Mouse (Mus musculus) G1E-ER4 (cell line): Measurements from ENCODE around the gene Tmem258. TPM values are rescaled to one million over a fixed set of nuclear protein-coding genes. Genes with fewer than 3 reads are reported as not detected.

ENCODE experiments used
- GATA1 ChIP-seq: IDR thresholded peaks from one replicate; pipeline ENCODE4 v1.8.0; 2012; ENCODE audit warnings: low read length, inconsistent platforms
- polyA plus RNA-seq: library from polyadenylated mRNA; stranded (reverse); fragments of >175 nt; gene quantifications from 2 replicates; pipeline ENCODE4 v1.2.3, GENCODE M21; 2012

Tmem258 gene
- polyA plus RNA-seq, 1 experiment: 21.0 TPM

- no peak for TF ChIP-seq GATA1
Observed at GRCm38 (mm10) chr19:10182142-10182541, 21.7 kb upstream of the Tmem258 start.

DNA sequence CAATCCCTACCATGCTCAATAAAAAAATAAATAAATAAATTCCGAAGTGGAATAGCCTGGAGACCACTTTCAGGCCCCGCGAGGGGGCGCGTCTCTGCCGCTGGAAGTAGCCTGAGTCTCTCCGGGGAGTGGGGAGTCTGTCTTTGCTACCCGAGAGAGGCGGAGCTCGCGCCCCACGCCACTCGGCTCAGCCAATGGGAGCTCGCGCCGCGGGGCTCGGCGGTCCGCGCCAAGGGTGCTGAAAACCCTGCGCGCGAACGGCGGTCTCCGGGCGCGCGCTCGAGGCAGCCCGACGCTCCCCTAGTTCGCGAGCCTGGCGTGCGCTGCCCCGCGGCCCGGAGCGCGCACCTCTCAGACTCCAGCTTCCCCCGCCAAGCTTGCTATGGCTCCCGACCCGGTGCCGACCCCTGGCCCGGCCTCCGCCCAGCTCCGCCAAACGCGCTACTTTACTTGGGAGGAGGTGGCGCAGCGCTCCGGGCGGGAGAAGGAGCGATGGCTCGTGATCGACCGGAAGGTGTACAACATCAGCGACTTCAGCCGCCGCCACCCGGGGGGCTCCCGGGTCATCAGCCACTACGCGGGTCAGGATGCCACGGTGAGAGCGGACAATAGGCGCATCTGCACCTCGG, 21.0 kb upstream of the Tmem258 start, which contains the start of gene Fads1:
Gene Fads1 (plus strand): TSS at position 219 of the 629 bp plus-strand sequence.
- TF ChIP-seq GATA1: no peak

DNA sequence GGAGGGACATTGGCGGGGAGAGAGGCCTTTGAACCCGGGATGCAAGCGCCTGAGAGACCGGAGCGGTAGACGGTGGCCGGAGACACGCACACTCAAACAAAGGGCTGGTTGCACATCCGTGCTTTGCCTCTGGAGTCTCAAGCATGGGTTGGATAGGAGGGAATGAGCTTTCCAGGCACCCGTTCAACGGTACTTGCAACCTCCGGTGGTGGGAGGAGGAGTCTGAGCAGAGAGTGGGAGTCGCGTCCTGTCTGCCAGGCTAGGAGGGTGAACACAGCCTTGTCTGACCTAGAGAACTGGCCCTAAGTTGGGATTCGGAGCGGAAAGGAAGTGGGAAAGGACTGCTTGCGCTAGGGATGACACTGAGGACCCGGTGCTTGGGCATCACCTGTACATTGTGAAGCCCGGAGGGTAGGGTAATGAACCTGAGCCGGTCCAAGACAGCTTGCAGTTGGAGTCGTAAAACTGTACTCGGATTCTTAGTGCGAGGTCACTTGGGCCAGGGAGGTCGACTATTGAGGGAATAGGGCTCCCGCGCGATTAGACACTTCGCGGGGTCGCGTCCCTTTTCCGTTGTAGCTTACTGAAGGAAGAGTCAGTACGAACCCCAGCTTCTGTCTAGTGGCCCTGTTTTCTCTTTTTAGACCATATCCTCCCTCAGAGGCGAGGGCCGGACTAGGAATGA, 20.4 kb upstream of the Tmem258 start:
- TF ChIP-seq GATA1: no peak

GRCm38 (mm10) chr19:10184096-10184495, 19.7 kb upstream of the Tmem258 start:
- no peak for TF ChIP-seq GATA1

- TF ChIP-seq GATA1: no peak
Observed at GRCm38 (mm10) chr19:10185876-10186275, 17.9 kb upstream of the Tmem258 start.

DNA sequence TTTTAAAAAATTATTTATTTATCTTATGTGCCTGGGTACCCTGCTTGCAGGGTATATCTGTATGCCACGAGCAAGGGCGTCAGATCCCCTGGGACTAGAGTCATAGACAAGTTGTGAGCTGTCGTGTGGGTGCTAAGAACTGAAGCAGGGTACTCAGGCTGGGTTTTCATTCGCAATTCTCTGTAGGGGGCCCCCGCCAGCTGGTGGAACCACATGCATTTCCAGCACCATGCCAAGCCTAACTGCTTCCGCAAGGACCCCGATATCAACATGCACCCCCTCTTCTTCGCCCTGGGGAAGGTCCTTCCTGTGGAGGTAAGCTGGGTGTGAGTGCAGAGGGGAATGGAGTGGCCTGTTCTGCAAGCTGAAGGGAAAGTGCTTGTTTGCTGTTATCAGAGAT, 17.2 kb upstream of the Tmem258 start:
- TF ChIP-seq GATA1: no peak

GRCm38 (mm10) chr19:10188281-10188811, 15.5 kb upstream of the Tmem258 start:
- no peak for TF ChIP-seq GATA1

DNA sequence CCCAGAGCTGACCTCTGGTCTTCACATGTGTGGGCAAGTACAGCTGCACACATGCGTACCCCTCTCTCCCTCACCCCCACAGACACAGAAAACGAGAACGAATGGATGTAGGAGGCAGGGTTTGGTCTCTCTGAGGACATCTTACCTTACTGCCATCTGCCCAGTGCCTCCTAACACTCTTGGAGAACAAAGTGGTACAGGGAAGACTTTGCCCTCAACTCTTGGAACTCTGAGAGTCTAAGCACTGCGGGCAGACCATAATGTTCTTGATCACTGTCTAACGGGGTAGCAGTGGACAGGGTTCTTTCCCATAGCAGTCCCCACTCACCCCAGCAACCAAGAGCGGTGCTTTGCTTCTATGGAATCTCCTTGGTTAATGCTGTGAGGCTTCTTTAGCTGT, 14.8 kb upstream of the Tmem258 start:
- no peak for TF ChIP-seq GATA1

- no peak for TF ChIP-seq GATA1
Observed at GRCm38 (mm10) chr19:10189940-10190339, 13.9 kb upstream of the Tmem258 start.

DNA sequence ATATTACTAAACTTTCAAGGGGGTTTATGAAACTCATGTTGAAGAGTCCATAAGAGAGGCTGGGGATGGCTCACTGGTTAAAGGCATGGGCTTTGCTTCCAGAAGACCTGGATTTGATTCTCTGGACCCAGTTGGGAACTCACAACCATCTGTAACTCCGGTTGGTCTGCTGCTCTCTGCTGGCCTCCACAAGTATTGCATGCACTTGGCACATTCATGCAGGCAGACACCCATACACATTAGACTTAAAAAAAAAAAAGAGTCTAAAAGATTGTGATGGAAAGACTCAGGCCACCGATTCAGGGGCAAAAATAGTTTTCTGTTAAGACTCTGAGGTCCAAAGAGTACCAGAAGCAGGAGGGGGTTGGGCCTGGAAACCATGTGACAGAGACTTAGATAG, 13.0 kb upstream of the Tmem258 start:
- TF ChIP-seq GATA1: no peak

DNA sequence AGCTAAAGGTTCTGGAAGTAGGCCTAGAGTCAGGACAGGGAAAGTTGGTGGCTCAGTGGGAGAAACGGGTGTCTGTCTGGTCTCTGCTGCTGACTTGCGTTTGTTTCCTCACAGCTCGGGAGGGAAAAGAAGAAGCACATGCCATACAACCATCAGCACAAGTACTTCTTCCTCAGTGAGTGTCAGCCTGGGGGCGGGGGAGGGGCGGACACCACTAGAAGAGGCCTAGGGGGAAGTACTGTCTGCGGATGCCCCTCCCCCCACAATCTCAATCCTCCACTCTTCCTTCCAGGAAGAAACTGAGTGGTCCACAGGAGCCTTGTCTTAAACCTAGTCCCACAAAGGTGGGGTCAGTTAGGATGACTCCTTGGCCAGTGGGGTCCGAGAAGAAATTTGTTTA, 12.5 kb upstream of the Tmem258 start:
- no peak for TF ChIP-seq GATA1

- TF ChIP-seq GATA1: no peak
Observed at GRCm38 (mm10) chr19:10194337-10194736, 9.5 kb upstream of the Tmem258 start.

- TF ChIP-seq GATA1: no peak
Observed at GRCm38 (mm10) chr19:10195252-10195651, 8.6 kb upstream of the Tmem258 start.

DNA sequence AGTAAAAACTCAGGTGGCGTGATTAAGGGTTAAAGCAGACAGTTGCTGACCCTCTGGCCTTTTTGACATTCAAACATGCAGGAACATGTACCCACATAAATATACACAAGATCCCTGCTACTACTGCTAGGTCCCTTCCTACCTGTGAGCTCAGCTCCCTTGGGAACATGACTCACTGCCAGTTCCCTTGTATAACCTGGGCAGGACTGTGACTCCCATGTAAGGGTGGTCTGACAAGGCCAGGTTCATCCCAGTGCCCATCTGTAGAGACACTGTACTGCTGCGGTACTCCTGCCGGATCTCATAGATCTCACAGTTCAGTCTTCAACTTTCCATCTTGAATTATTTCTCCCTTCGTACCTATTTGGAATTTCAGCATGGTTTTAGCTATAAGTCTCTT, 6.7 kb upstream of the Tmem258 start:
- TF ChIP-seq GATA1: no peak

GRCm38 (mm10) chr19:10198286-10198685, 5.5 kb upstream of the Tmem258 start:
- TF ChIP-seq GATA1: no peak

DNA sequence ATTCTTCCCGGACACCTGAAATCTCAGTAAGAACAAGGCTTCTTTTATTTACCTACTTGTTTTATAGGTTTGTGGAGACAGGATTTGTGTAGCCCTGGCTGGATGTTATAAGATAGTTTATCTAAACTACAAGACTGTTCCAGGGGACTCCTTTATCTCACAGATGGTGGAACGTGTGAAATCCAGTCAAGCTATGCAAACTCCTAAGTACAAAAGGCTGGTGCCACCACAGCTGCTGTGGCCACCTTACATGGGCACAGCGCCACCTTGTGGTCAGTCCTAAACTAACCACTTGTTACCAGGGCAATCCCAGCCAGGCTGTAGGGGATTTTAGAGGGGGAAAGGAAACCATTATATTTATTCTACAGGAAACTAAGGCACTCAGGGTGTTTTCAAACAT, 5.1 kb upstream of the Tmem258 start:
- no peak for TF ChIP-seq GATA1

GRCm38 (mm10) chr19:10203146-10203847, 517 bp upstream of the Tmem258 start:
- no peak for TF ChIP-seq GATA1

- no peak for TF ChIP-seq GATA1
Observed at GRCm38 (mm10) chr19:10204616-10205001, 795 bp downstream of the Tmem258 start.
